Mouse (Mus musculus) embryonic fibroblast, embryonic 13.5 days (primary cell): ENCODE measurements around the gene Gm5134. TPM values are rescaled to one million over a fixed set of nuclear protein-coding genes. Genes with fewer than 3 reads are reported as not detected.

Source experiments
- H3K27ac ChIP-seq: 2 replicates; pipeline ENCODE4 v1.5.1; 2012; ENCODE audit warnings: low read length, control low read depth, inconsistent platforms; ENCODE audit not compliant: insufficient read depth
- H3K4me1 ChIP-seq: 2 replicates; pipeline ENCODE4 v1.6.1; 2011; ENCODE audit warnings: low read length; ENCODE audit not compliant: control insufficient read depth, insufficient read depth
- H3K4me3 ChIP-seq: 2 replicates; pipeline ENCODE4 v1.5.1; 2011; ENCODE audit warnings: mild to moderate bottlenecking, control low read depth, low read length; ENCODE audit not compliant: insufficient read depth
- CTCF ChIP-seq: IDR thresholded peaks from 2 replicates; pipeline ENCODE4 v1.5.1; 2011; ENCODE audit warnings: mild to moderate bottlenecking, control low read depth, low read length, moderate library complexity, borderline replicate concordance; ENCODE audit not compliant: insufficient read depth
- POLR2A ChIP-seq: IDR thresholded peaks from 2 replicates; pipeline ENCODE4 v1.6.1; 2011; ENCODE audit warnings: low read depth, mild to moderate bottlenecking, control low read depth, low read length, moderate library complexity
- polyA plus RNA-seq: library from polyadenylated mRNA; stranded (reverse); fragments of >200 nt; gene quantifications from 2 replicates; pipeline ENCODE4 v1.2.4, GENCODE M21; 2011; ENCODE audit warnings: low read depth; ENCODE audit not compliant: missing spikeins, insufficient read length

Gm5134 gene
- polyA plus RNA-seq, 1 experiment, result not detected

GRCm38 (mm10) chr10:75939481-75940234 is 14.7 kb upstream of the Gm5134 start:
- TF ChIP-seq POLR2A (no peak), CTCF (no peak)
- Histone ChIP-seq H3K4me3 (no peak overlapping the region), H3K27ac (no peak overlapping the region), H3K4me1 (peaks cover 3% of the 10 kb centered on the region)

DNA sequence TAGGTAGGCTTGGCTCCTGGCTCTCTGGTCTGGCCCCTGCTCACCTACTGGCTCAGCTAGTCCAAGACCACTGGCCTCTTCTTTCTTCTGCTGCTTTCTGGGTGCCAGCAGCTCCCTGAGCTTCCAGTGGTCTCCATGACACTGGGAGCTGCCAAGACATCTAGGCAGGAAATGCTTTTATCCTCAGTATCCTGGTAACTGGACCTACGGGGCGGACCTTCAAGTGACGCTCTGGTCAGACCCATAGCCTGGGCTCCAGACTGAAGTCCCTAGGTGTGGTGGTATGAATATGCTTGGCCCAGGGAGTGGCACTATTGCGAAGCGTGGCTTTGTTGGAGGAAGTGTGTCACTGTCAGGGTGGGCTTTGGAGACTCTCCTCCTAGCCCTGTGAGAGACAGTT is 13.8 kb upstream of the Gm5134 start, which contains the start of gene Gm867:
TSS of gene Gm867 (minus strand) at position 153 of the 400 bp plus-strand sequence.
- Histone ChIP-seq H3K4me1 (no peaks in the 10 kb centered on the region; the same call in 1 of the 2 replicates), H3K27ac (no peak within 1 kb of the TSS), H3K4me3 (no peak within 1 kb of the TSS)
- TF ChIP-seq POLR2A (no peak), CTCF (no peak)

GRCm38 (mm10) chr10:75941042-75941824 is 13.1 kb upstream of the Gm5134 start:
- no peak overlapping the region for H3K4me3 ChIP-seq
- TF ChIP-seq CTCF, result no peak
- no peak for TF ChIP-seq POLR2A
- no peaks in the 10 kb centered on the region; the same call in 1 of the 2 replicates for H3K4me1 ChIP-seq
- H3K27ac ChIP-seq, result no peak overlapping the region

DNA sequence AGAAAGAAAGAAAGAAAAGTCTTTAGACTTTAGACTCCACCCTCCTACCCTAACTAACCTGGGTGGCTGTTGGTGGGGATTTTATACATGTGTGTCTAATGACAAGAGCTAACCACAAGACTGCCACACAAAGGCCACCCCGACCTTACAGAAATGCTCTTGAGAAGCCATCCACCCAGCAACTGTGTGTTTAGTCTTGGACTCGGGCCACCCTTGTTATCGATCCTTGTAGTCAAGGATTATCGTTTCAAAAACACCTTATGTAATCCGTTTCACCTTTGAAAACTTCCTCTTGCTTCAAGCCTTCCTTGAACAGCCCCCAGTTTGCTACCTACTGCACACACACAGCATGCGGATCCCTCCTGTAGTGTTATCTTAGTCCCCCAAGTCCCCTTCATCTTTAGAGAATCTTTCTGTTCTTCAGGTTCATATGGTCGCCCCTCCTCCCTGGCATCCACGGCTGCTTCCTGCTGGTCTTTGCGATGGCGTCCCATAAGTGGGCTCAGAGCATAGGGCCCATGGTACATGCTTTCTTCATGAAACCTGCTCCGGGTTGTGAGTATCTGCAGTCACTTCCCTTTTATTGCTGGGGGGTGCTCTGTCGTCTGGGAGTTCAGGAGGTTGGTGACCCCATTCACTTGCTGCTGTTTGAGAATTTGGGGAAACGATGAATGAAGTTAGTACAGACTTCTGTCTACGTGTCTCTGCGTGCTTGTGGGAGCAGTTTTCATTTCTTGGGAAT is 11.4 kb upstream of the Gm5134 start, which contains the start of gene Vpreb3:
TSS of gene Vpreb3 (plus strand) at position 322 of the 742 bp plus-strand sequence.
- Histone ChIP-seq H3K4me3 (no peak within 1 kb of the TSS), H3K27ac (peak within 1 kb of the TSS; percentile 84), H3K4me1 (no peaks in the 10 kb centered on the region; the same call in 1 of the 2 replicates)
- TF ChIP-seq CTCF (no peak), POLR2A (no peak)

DNA sequence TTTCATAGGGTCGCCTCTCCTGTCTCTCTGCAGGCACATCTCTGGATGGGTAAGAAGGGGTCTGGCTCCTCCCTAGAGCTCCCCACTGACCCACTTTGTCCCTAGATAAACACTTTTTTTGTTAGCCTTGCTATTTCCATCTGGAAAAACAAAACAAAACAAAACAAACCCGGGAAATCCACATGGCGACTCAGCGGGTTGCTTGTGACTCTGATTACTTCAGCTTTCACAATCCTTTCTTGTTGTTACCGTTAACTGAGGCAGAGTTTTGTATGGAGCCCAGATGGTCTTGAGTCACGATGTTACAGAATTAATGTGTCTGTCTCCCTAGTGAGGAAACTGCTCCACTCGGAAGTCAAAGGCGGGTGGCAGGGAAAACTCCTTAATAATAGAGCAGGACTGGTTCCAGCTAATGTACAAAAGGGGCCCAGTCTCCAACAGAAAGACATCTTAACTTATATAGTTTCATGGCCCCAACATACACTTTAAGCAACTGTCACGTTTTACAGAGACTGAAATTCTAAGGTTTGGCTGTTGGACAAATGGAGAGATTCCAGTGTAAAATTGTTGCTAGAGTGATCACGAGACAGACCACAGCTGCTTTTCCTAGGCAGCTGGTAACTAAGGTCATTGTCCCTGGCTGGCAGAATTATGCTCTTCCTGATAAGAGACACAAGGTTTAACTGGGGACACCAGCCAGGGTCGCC is 10.1 kb upstream of the Gm5134 start:
- TF ChIP-seq POLR2A (no peak), CTCF (no peak)
- Histone ChIP-seq H3K4me3 (no peak overlapping the region), H3K27ac (peak overlapping the region; percentile 84), H3K4me1 (no peaks in the 10 kb centered on the region; the same call in 1 of the 2 replicates)

- Histone ChIP-seq H3K27ac (no peak overlapping the region), H3K4me3 (no peak overlapping the region), H3K4me1 (no peaks in the 10 kb centered on the region; the same call in 1 of the 2 replicates)
- TF ChIP-seq POLR2A (no peak), CTCF (no peak)
These were observed 9.1 kb upstream of the Gm5134 start for GRCm38 (mm10) chr10:75945213-75945612.

DNA sequence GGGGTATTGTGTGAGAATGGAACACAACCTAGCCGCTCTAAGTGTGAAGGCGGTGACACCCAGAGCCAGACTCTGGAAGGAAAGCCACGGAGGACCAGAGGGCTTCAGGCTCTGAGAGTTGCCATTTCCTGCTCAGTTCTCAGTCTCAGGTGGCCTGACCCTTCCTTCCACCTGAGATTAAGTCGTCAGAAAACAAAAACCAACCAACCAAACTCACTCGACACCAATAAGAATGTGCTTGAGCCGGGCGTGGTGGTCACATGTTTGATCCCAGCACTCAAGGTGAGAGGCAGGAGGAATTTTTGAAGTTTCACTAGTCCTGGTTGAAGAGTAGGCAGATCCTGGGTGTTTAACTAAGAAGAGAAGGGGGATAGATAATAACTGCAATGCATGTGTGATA is 8.4 kb upstream of the Gm5134 start:
- Histone ChIP-seq H3K27ac (no peak overlapping the region), H3K4me1 (no peaks in the 10 kb centered on the region; the same call in 1 of the 2 replicates), H3K4me3 (no peak overlapping the region)
- TF ChIP-seq CTCF (no peak), POLR2A (no peak)

DNA sequence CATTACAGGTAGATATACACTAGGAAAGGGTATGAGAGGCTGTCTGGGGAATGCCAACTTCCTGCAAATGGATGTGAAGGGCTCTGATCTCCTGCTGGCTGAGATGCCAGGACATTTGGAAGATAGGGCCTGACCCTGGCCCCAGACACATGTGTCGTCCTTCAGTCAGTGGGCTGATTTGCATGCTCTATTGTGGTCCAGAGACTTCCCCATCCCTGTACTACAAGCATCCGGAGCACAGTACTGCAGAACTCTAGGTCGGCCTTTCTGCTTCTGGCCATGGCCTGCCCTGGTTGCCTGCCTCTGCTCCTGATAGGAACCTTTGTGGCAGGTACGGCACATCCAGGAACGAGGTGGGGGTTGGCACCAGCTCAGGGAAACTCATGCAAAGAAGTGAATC is 6.2 kb upstream of the Gm5134 start:
- no peaks in the 10 kb centered on the region; the same call in 1 of the 2 replicates for H3K4me1 ChIP-seq
- no peak overlapping the region for H3K27ac ChIP-seq
- no peak overlapping the region for H3K4me3 ChIP-seq
- TF ChIP-seq POLR2A (no peak), CTCF (no peak)
